Mouse (Mus musculus): Measurements from ENCODE around the gene Ubxn11. TPM values are rescaled to one million over a fixed set of nuclear protein-coding genes. Genes with fewer than 3 reads are reported as not detected.
"Not testable (repeated sequence)": the region's sequence is repeated elsewhere in the genome, so short reads cannot be mapped to it uniquely, and the experiment has no call there.

Gene Ubxn11
- polyA plus RNA-seq, 1 experiment from 2014 or later: 11.5 TPM

GRCm38 (mm10) chr4:134155961-134156465, 53.6 kb downstream of the Ubxn11 start:
- ATAC-seq (ENCODE audit: insufficient number of reproducible peaks, insufficient read depth, low FRiP score, low TSS enrichment): no peak
- WGBS: 87% methylated on average over 10 of the region's 10 CpGs
- H3K9ac ChIP-seq: no peak overlapping the region
- H3K9me3 ChIP-seq: no peaks in the 10 kb centered on the region
- no peaks in the 10 kb centered on the region for H3K27me3 ChIP-seq
- no peak overlapping the region for H3K4me2 ChIP-seq (replicated peaks)
- peaks cover 28% of the 10 kb centered on the region for H3K36me3 ChIP-seq
- no peak overlapping the region for H3K27ac ChIP-seq
- no peak overlapping the region for H3K4me3 ChIP-seq
- H3K4me1 ChIP-seq: no peaks in the 10 kb centered on the region; the same call in 1 of the 2 replicates

DNA sequence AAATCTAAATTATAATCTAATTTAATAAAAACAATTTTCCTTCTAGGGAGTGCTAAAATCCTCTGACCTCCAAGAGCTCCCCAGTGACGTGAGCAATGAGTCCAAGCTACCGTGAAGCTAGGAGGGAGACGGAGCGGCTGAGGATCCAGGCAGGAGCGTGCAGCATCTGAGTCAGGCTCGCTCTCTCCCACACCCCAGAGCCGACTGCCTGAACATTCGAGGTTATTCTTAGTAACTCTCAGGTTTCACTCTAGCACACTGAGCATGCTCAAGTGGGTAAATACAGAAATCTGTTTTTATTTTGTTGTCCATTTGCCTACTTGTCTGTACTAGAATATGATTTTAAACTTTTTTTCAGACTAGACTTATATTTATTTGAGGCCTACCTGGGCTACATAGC, 54.4 kb downstream of the Ubxn11 start:
- Histone ChIP-seq H3K4me3 (no peak overlapping the region), H3K36me3 (peaks cover 21% of the 10 kb centered on the region), H3K27me3 (no peaks in the 10 kb centered on the region), H3K4me2 (replicated peaks) (no peak overlapping the region), H3K4me1 (no peaks in the 10 kb centered on the region; the same call in 1 of the 2 replicates), H3K9me3 (no peaks in the 10 kb centered on the region), H3K27ac (no peak overlapping the region), H3K9ac (no peak overlapping the region)
- 17% methylated on average over 8 of the region's 8 CpGs for WGBS
- ATAC-seq (ENCODE audit: insufficient number of reproducible peaks, insufficient read depth, low FRiP score, low TSS enrichment): no peak

- Histone ChIP-seq H3K9ac (no peak overlapping the region), H3K4me1 (no peaks in the 10 kb centered on the region; the same call in 1 of the 2 replicates), H3K27me3 (no peaks in the 10 kb centered on the region), H3K4me3 (no peak overlapping the region), H3K27ac (no peak overlapping the region), H3K9me3 (no peaks in the 10 kb centered on the region), H3K36me3 (peaks cover 18% of the 10 kb centered on the region), H3K4me2 (replicated peaks) (no peak overlapping the region)
- no peak for ATAC-seq (ENCODE audit: insufficient number of reproducible peaks, insufficient read depth, low FRiP score, low TSS enrichment)
- WGBS: 85% methylated on average over 2 of the region's 2 CpGs
Observed at GRCm38 (mm10) chr4:134157558-134157957, 55.2 kb downstream of the Ubxn11 start.

- H3K36me3 ChIP-seq: peaks cover 11% of the 10 kb centered on the region
- H3K27me3 ChIP-seq: no peaks in the 10 kb centered on the region
- H3K27ac ChIP-seq: no peak overlapping the region
- no peak overlapping the region for H3K4me2 ChIP-seq (replicated peaks)
- no peak for ATAC-seq (ENCODE audit: insufficient number of reproducible peaks, insufficient read depth, low FRiP score, low TSS enrichment)
- H3K4me3 ChIP-seq: no peak overlapping the region
- no peaks in the 10 kb centered on the region for H3K9me3 ChIP-seq
- H3K4me1 ChIP-seq: no peaks in the 10 kb centered on the region; the same call in 1 of the 2 replicates
- 80% methylated on average over 6 of the region's 6 CpGs for WGBS
- no peak overlapping the region for H3K9ac ChIP-seq
Observed at GRCm38 (mm10) chr4:134158774-134159173, 56.4 kb downstream of the Ubxn11 start.

DNA sequence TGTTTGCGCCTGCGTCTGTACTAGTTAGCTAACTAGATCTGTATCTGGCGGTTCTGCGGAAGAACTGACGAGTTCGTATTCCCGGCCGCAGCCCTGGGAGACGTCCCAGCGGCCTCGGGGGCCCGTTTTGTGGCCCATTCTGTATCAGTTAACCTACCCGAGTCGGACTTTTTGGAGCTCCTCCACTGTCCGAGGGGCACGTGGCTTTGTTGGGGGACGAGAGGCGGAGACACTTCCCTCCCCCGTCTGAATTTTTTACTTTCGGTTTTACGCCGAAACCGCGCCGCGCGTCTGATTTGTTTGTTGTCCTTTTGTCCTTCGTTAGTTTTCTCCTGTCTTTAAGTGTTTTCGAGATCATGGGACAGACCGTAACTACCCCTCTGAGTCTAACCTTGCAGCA, 57.7 kb downstream of the Ubxn11 start:
- H3K36me3 ChIP-seq; H3K4me1 ChIP-seq; H3K9ac ChIP-seq; H3K27me3 ChIP-seq; H3K27ac ChIP-seq; H3K9me3 ChIP-seq; ATAC-seq (ENCODE audit: insufficient number of reproducible peaks, insufficient read depth, low FRiP score, low TSS enrichment): not testable (repeated sequence)
- peak overlapping the region; percentile 51 for H3K4me2 ChIP-seq (replicated peaks)
- WGBS: 5% methylated on average over 30 of the region's 30 CpGs
- H3K4me3 ChIP-seq: peak overlapping the region; percentile 47

DNA sequence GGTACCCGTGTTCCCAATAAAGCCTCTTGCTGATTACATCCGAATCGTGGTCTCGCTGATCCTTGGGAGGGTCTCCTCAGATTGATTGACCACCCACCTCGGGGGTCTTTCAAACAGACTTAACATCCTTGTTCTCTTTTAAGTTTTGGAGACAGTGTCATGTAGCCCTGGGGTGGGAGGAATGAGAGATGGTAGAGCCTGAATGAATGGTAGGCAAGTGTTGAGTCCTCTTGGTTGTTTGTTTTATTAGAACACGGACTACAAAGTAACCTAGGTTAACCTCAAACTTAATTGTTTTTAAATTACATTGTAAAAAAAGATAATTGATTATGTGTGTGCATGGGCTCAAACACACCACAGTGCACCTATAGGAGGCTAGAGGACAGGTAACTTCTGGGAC, 62.2 kb downstream of the Ubxn11 start:
- Histone ChIP-seq H3K9me3 (no peaks in the 10 kb centered on the region), H3K36me3 (peaks cover 6% of the 10 kb centered on the region; the same call in 1 of the 2 replicates), H3K4me2 (replicated peaks) (no peak overlapping the region), H3K9ac (no peak overlapping the region), H3K4me1 (no peaks in the 10 kb centered on the region), H3K27me3 (no peaks in the 10 kb centered on the region), H3K27ac (no peak overlapping the region), H3K4me3 (no peak overlapping the region)
- ATAC-seq (ENCODE audit: insufficient number of reproducible peaks, insufficient read depth, low FRiP score, low TSS enrichment): no peak
- 87% methylated on average over 5 of the region's 6 CpGs for WGBS

GRCm38 (mm10) chr4:134165024-134165423, 62.7 kb downstream of the Ubxn11 start:
- no peak for ATAC-seq (ENCODE audit: insufficient number of reproducible peaks, insufficient read depth, low FRiP score, low TSS enrichment)

DNA sequence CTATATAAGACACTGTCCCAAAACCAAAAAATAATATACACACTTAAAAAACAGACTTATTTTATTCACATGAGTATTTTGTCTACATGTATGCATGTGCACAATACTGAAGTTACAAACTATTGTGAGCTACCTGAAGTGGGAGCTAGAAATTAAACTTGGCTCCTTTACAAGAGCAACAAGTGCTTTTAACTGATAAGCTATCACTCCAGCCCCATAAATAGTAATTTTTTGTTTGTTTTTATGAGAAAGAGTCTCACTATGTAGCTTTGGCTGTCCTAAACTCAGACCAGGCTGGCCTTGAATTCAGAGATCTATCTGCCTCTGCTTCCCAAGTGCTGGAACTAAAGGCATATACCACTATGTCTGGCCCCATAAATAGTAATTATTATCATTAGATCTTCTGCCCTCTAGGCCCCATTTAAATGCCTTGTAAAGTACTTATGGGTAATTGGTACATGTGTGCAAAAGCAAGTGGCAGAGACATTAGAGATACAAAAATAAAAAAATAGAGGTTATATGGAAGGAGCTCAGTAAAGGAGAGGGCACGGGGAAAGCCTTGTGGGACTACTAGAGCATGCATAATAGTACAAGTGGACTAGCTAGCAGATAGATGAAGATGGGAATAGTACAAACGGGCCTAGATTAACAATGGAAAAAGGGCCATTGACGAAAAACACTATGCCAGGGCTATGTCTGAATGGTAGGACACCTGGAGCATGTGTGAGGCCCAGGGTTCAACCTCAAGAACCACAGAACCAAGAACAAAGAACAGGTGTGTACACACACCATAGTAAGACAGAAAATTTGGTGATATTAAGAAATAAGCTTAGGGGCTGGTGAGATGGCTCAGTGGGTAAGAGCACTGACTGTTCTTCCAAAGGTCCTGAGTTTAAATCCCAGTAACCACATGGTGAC, 63.4 kb downstream of the Ubxn11 start:
- no peak overlapping the region for H3K4me2 ChIP-seq (replicated peaks)
- H3K27ac ChIP-seq: no peak overlapping the region
- H3K9me3 ChIP-seq: no peaks in the 10 kb centered on the region
- no peaks in the 10 kb centered on the region for H3K27me3 ChIP-seq
- WGBS: 89% methylated on average over 3 of the region's 3 CpGs
- H3K4me3 ChIP-seq: no peak overlapping the region
- H3K9ac ChIP-seq: no peak overlapping the region
- no peak for ATAC-seq (ENCODE audit: insufficient number of reproducible peaks, insufficient read depth, low FRiP score, low TSS enrichment)
- peaks cover 6% of the 10 kb centered on the region; the same call in 1 of the 2 replicates for H3K36me3 ChIP-seq
- H3K4me1 ChIP-seq: no peaks in the 10 kb centered on the region

More at GRCm38 (mm10) chr4:134165024-134165423, 62.7 kb downstream of the Ubxn11 start:
- H3K4me1 ChIP-seq: no peaks in the 10 kb centered on the region
- H3K27ac ChIP-seq: no peak overlapping the region
- no peak overlapping the region for H3K9ac ChIP-seq
- H3K4me3 ChIP-seq: no peak overlapping the region
- H3K36me3 ChIP-seq: peaks cover 6% of the 10 kb centered on the region; the same call in 1 of the 2 replicates
- no peaks in the 10 kb centered on the region for H3K9me3 ChIP-seq
- WGBS: 58% methylated on average over 6 of the region's 6 CpGs
- H3K4me2 ChIP-seq (replicated peaks): no peak overlapping the region
- no peaks in the 10 kb centered on the region for H3K27me3 ChIP-seq

- peaks cover 6% of the 10 kb centered on the region; the same call in 1 of the 2 replicates for H3K36me3 ChIP-seq
- H3K4me2 ChIP-seq (replicated peaks): no peak overlapping the region
- H3K9me3 ChIP-seq: no peaks in the 10 kb centered on the region
- 87% methylated on average over 3 of the region's 3 CpGs for WGBS
- no peaks in the 10 kb centered on the region for H3K4me1 ChIP-seq
- H3K4me3 ChIP-seq: no peak overlapping the region
- no peak for ATAC-seq (ENCODE audit: insufficient number of reproducible peaks, insufficient read depth, low FRiP score, low TSS enrichment)
- no peak overlapping the region for H3K27ac ChIP-seq
- H3K9ac ChIP-seq: no peak overlapping the region
- no peaks in the 10 kb centered on the region for H3K27me3 ChIP-seq
Observed at GRCm38 (mm10) chr4:134166906-134167305, 64.5 kb downstream of the Ubxn11 start.

- no peaks in the 10 kb centered on the region for H3K27me3 ChIP-seq
- no peaks in the 10 kb centered on the region for H3K36me3 ChIP-seq
- H3K9me3 ChIP-seq: no peaks in the 10 kb centered on the region
- no peak overlapping the region for H3K9ac ChIP-seq
- no peak overlapping the region for H3K4me3 ChIP-seq
- WGBS: 91% methylated on average over 3 of the region's 3 CpGs
- H3K4me1 ChIP-seq: no peaks in the 10 kb centered on the region
- no peak overlapping the region for H3K27ac ChIP-seq
- no peak overlapping the region for H3K4me2 ChIP-seq (replicated peaks)
- no peak for ATAC-seq (ENCODE audit: insufficient number of reproducible peaks, insufficient read depth, low FRiP score, low TSS enrichment)
Observed at GRCm38 (mm10) chr4:134172391-134172790, 70.0 kb downstream of the Ubxn11 start.

All from embryonic facial prominence, embryonic 12.5 days (tissue).